Mouse (Mus musculus) stomach, embryonic 14.5 days (tissue): ENCODE results near the gene Piwil4. TPM values are rescaled to one million over a fixed set of nuclear protein-coding genes. Genes with fewer than 3 reads are reported as not detected.

Experiments used
- ATAC-seq: fragments of 200-750 bp; cut with Nextera tagmentation; 2 replicates; pipeline ENCODE4 v1.8.0; 2017; ENCODE audit warnings: low read depth, moderate TSS enrichment; ENCODE audit not compliant: insufficient number of reproducible peaks, insufficient read depth, low FRiP score
- H3K27ac ChIP-seq: fragments of 300-500 bp; sonication (generic); 2 replicates; pipeline ENCODE4 v1.5.1; 2014; ENCODE audit warnings: mild to moderate bottlenecking, low read length, moderate library complexity, mixed read lengths
- H3K27me3 ChIP-seq: fragments of 300-500 bp; sonication (generic); 2 replicates; pipeline ENCODE4 v1.6.1; 2014; ENCODE audit warnings: low read length, control low read depth, mixed read lengths; ENCODE audit not compliant: control insufficient read depth, insufficient read depth
- H3K36me3 ChIP-seq: fragments of 300-500 bp; sonication (generic); 2 replicates; pipeline ENCODE4 v1.6.1; 2014; ENCODE audit warnings: mild to moderate bottlenecking, control low read depth, low read length, moderate library complexity, mixed read lengths; ENCODE audit not compliant: control insufficient read depth, insufficient read depth
- H3K4me1 ChIP-seq: fragments of 300-500 bp; sonication (generic); 2 replicates; pipeline ENCODE4 v1.6.1; 2014; ENCODE audit warnings: low read length, control low read depth, mixed read lengths; ENCODE audit not compliant: control insufficient read depth, insufficient read depth
- H3K4me2 ChIP-seq: fragments of 300-500 bp; sonication (generic); replicated peaks from 2 replicates; pipeline ENCODE4 v1.6.1; 2014; ENCODE audit warnings: low read depth, low read length, control low read depth
- H3K4me3 ChIP-seq: fragments of 300-500 bp; sonication (generic); 2 replicates; pipeline ENCODE4 v1.5.1; 2014; ENCODE audit warnings: low read depth, low read length, control low read depth
- H3K9ac ChIP-seq: fragments of 300-500 bp; sonication (generic); replicated peaks from 2 replicates; pipeline ENCODE4 v1.6.1; 2014; ENCODE audit warnings: low read depth, mild to moderate bottlenecking, control low read depth, low read length, moderate library complexity, mixed read lengths
- H3K9me3 ChIP-seq: fragments of 300-500 bp; sonication (generic); 2 replicates; pipeline ENCODE4 v1.6.1; 2016; ENCODE audit warnings: low read depth, low read length, control low read depth; ENCODE audit not compliant: control insufficient read depth
- WGBS: fragments of 180-500 bp; shearing (Covaris S2); extraction: QIAGEN DNeasy Blood & Tissue Kit; methylation state at CpG from one replicate; pipeline ENCODE4 v1.1.7; 2014; 5-methylcytosine and 5-hydroxymethylcytosine counted together
- polyA plus RNA-seq: library from polyadenylated mRNA; unstranded; fragments of >200 nt; fragmentation: Nextera tagmentation; extraction: Ambion mirVana; gene quantifications from 2 replicates; pipeline ENCODE4 v1.2.1, GENCODE M21; 2014

Piwil4 gene
- polyA plus RNA-seq, 1 experiment from 2014 or later, result 0.12 TPM

DNA sequence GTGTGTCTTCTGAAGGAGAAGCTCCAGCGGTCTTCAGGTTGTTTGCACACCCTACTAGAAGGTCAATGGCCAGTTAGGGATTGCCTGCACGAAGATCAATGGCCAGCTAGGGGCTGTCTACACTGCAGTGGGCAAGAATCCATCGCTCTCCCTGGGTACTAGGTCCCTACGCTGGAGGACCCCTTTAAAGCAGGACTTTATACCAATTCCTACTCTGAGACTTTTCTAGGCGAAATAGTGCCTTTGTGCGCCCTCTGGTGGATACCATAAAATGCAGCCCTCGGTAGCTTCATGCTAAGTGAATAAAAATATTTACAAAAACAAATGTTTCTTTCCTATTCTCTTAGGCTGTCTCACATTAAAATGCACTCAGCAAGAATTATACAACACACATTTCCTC is 24.2 kb upstream of the Piwil4 start:
- Histone ChIP-seq H3K4me2 (no peak overlapping the region), H3K4me1 (no peaks in the 10 kb centered on the region), H3K4me3 (no peak overlapping the region), H3K36me3 (no peaks in the 10 kb centered on the region), H3K27me3 (no peaks in the 10 kb centered on the region), H3K9me3 (no peaks in the 10 kb centered on the region), H3K9ac (no peak overlapping the region), H3K27ac (no peak overlapping the region)
- WGBS, result 23% methylated on average over 7 of the region's 7 CpGs
- ATAC-seq, result no peak

DNA sequence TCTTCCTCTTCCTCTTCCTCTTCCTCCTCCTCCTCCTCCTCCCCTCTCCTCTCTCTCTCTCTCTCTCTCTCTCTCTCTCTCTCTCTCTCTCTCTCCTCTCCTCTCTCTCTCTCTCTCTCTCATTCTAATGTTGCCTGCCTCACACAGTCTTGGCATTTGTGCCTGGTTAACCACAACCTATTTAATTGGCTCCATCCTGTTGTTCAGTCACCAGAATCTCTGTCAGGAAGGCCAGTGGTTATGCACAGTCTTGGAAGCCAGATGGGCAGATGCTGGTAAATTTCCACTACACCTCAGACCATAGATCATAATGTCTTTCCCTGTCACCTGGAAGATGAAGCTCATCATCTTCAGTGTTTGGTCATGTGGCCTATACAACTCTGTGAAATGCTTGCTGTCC is 18.7 kb upstream of the Piwil4 start:
- Histone ChIP-seq H3K4me3 (no peak overlapping the region), H3K9me3 (no peaks in the 10 kb centered on the region), H3K4me1 (no peaks in the 10 kb centered on the region), H3K27ac (no peak overlapping the region), H3K36me3 (no peaks in the 10 kb centered on the region), H3K4me2 (no peak overlapping the region), H3K9ac (no peak overlapping the region), H3K27me3 (no peaks in the 10 kb centered on the region)
- ATAC-seq, result no peak

GRCm38 (mm10) chr9:14758590-14758989 is 18.1 kb upstream of the Piwil4 start:
- Histone ChIP-seq H3K27ac (no peak overlapping the region), H3K9me3 (no peaks in the 10 kb centered on the region), H3K27me3 (no peaks in the 10 kb centered on the region), H3K4me2 (no peak overlapping the region), H3K36me3 (no peaks in the 10 kb centered on the region), H3K4me3 (no peak overlapping the region), H3K9ac (no peak overlapping the region), H3K4me1 (no peaks in the 10 kb centered on the region)
- 57% methylated on average over 7 of the region's 7 CpGs for WGBS
- no peak for ATAC-seq

GRCm38 (mm10) chr9:14754469-14754868 is 13.9 kb upstream of the Piwil4 start:
- no peaks in the 10 kb centered on the region for H3K36me3 ChIP-seq
- 81% methylated on average over 3 of the region's 3 CpGs for WGBS
- ATAC-seq, result no peak

GRCm38 (mm10) chr9:14753947-14754346 is 13.4 kb upstream of the Piwil4 start:
- Histone ChIP-seq H3K9ac (no peak overlapping the region), H3K4me3 (no peak overlapping the region), H3K4me2 (no peak overlapping the region), H3K27me3 (no peaks in the 10 kb centered on the region), H3K4me1 (no peaks in the 10 kb centered on the region; the same call in 1 of the 2 replicates), H3K9me3 (no peaks in the 10 kb centered on the region), H3K27ac (no peak overlapping the region), H3K36me3 (no peaks in the 10 kb centered on the region)
- ATAC-seq, result no peak

More at GRCm38 (mm10) chr9:14754469-14754868, 13.9 kb upstream of the Piwil4 start:
- H3K4me3 ChIP-seq, result no peak overlapping the region
- H3K27me3 ChIP-seq, result no peaks in the 10 kb centered on the region
- H3K27ac ChIP-seq, result no peak overlapping the region
- H3K4me1 ChIP-seq, result no peaks in the 10 kb centered on the region; the same call in 1 of the 2 replicates
- no peaks in the 10 kb centered on the region for H3K9me3 ChIP-seq
- no peak overlapping the region for H3K4me2 ChIP-seq
- H3K9ac ChIP-seq, result no peak overlapping the region

DNA sequence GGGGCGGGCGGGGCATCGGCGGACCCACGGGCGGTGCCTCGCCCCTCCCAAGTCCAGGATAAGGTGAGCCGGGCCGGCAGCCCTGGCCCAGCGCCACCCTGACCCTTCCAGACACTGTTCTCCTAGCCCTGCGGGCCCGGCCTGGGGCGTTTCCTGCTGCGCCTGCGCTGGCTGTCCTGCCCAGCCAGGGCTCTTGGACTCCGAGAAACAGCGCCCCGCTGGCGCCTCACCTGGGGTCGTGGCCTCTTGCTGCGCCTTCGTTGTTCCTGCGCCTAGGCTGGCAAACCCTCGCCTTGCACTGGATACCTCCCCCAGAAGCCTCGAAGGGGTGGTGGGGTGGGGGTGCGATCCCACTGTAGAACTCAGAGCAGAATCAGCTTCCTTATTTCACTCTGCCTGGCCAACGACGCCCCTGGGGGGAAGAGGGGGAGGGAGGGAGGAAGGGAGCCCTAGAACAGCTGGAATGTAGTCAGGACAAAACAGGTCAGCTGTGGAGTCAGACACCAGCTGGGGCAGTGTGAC is 11.5 kb upstream of the Piwil4 start, which contains the start of gene Fut4:
Fut4 (minus strand) TSS at position 393 of the 522 bp plus-strand sequence.
- ATAC-seq, result peak; percentile 82
- no peaks in the 10 kb centered on the region; the same call in 1 of the 2 replicates for H3K4me1 ChIP-seq
- peak within 1 kb of the TSS; percentile 44; the same call in 1 of the 2 replicates for H3K27ac ChIP-seq
- H3K4me2 ChIP-seq, result peak within 1 kb of the TSS; percentile 85
- H3K4me3 ChIP-seq, result peak within 1 kb of the TSS; percentile 55
- WGBS, result under 1% methylated on average over 27 of the region's 28 CpGs
- no peaks in the 10 kb centered on the region for H3K9me3 ChIP-seq
- no peaks in the 10 kb centered on the region for H3K27me3 ChIP-seq
- H3K36me3 ChIP-seq, result no peaks in the 10 kb centered on the region
- peak within 1 kb of the TSS; percentile 56 for H3K9ac ChIP-seq

- Histone ChIP-seq H3K4me1 (no peaks in the 10 kb centered on the region; the same call in 1 of the 2 replicates), H3K9me3 (no peaks in the 10 kb centered on the region), H3K4me2 (peak overlapping the region; percentile 85), H3K36me3 (no peaks in the 10 kb centered on the region), H3K9ac (peak overlapping the region; percentile 56), H3K27ac (peak overlapping the region; percentile 44; the same call in 1 of the 2 replicates), H3K27me3 (no peaks in the 10 kb centered on the region), H3K4me3 (peak overlapping the region; percentile 55)
- peak; percentile 72 for ATAC-seq
- under 1% methylated on average over 49 of the region's 50 CpGs for WGBS
Measured at GRCm38 (mm10) chr9:14751503-14752000, 11.0 kb upstream of the Piwil4 start.

GRCm38 (mm10) chr9:14750901-14751502 is 10.5 kb upstream of the Piwil4 start:
- H3K4me1 ChIP-seq, result no peaks in the 10 kb centered on the region; the same call in 1 of the 2 replicates
- H3K36me3 ChIP-seq, result no peaks in the 10 kb centered on the region
- H3K4me3 ChIP-seq, result peak overlapping the region; percentile 55
- H3K9ac ChIP-seq, result peak overlapping the region; percentile 56
- ATAC-seq, result no peak; the same call in 1 of the 2 replicates
- WGBS, result 66% methylated on average over 42 of the region's 42 CpGs
- peak overlapping the region; percentile 85 for H3K4me2 ChIP-seq
- H3K27ac ChIP-seq, result no peak overlapping the region
- no peaks in the 10 kb centered on the region for H3K27me3 ChIP-seq
- no peaks in the 10 kb centered on the region for H3K9me3 ChIP-seq
